ENCODE assay signal across 24 mouse cellular contexts in the genomic region with DNA sequence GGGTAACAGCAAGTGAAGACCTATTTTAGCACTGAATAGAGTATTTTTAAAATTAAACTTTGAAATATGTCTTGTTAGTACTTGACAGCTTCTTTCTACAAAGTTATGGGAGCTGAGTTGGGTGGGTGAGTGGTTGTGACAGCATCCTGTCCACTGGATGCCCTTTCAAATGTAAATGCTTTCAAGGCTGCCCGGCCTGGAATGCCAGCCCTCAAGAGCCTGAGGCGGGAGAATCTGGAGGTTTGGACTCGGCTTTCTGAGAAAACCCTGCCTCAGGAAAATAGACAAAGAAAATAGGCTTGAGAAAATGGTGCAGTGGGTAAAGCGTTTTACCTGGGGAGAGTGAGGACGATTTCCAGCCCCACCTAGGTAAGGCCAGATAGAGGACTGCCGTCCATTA.
"Had no signal": no experiment of that assay in that cellular context is flagged by ENCODE, and none has a peak within 500 bp of the region (broad histone marks: within the 10 kb centered on the region; RNA-seq: fewer than 3 reads in every experiment).

No protein-coding gene starts in this region.

- DNase-seq: gastrocnemius, adult 2 months; gastrocnemius, postnatal 10 days; gastrocnemius, postnatal 25 days; heart, adult 18-20 months; heart, postnatal 10 days; heart, postnatal 4 days; kidney, adult 18-20 months; kidney, adult 8-10 months; kidney, postnatal 10 days; kidney, postnatal 25 days; kidney, postnatal 4 days; layer of hippocampus, adult 9-11 months; left cerebral cortex, postnatal 4 days had no signal

- H3K4me3 ChIP-seq: gastrocnemius, adult 2 months; heart, embryonic 10.5 days; heart, embryonic 12.5 days; hindbrain, embryonic 10.5 days; hindbrain, embryonic 12.5 days; intestine, embryonic 15.5 days; left cerebral cortex, adult 2 months; limb, embryonic 13.5 days; limb, embryonic 15.5 days; liver, embryonic 12.5 days had no signal

- H3K27ac ChIP-seq: heart, embryonic 10.5 days; hindbrain, embryonic 10.5 days; hindbrain, embryonic 12.5 days; hindbrain, embryonic 14.5 days; intestine, embryonic 15.5 days; limb, embryonic 13.5 days; limb, embryonic 15.5 days; liver, embryonic 12.5 days; liver, embryonic 14.5 days had no signal

- H3K27me3 ChIP-seq: heart, embryonic 12.5 days; hindbrain, embryonic 12.5 days; intestine, embryonic 15.5 days; limb, embryonic 13.5 days; limb, embryonic 15.5 days; liver, embryonic 12.5 days had no signal

- H3K4me1 ChIP-seq: heart, embryonic 10.5 days; hindbrain, embryonic 10.5 days; hindbrain, embryonic 12.5 days; limb, embryonic 15.5 days had no signal
